Mouse (Mus musculus) right cerebral cortex, postnatal 4 days (tissue): ENCODE measurements around the gene Gm44.
"Not testable (repeated sequence)": the region's sequence is repeated elsewhere in the genome, so short reads cannot be mapped to it uniquely, and the experiment has no call there.

ENCODE experiments used
- DNase-seq: peaks from one replicate; pipeline ENCODE4 v3.0.0-alpha.2; 2022

Gm44 gene

GRCm38 (mm10) chrX:90891842-90892241 is at the start of gene Gm44:
Gene Gm44, plus strand, starts transcription at chrX:90892142.
- DNase-seq = no peak

GRCm38 (mm10) chrX:90927989-90928388 is 36.0 kb downstream of the Gm44 start:
- peak; percentile 1 for DNase-seq

- DNase-seq = not testable (repeated sequence)
Observed at GRCm38 (mm10) chrX:90938211-90938610, 46.3 kb downstream of the Gm44 start.
